Mouse (Mus musculus) heart, adult 9 months (tissue): Measurements from ENCODE around the gene Mvp.

Experiments used
- DNase-seq, 2 experiments: peaks; one replicate each; pipeline ENCODE4 v3.0.0; 2022; ENCODE audit warnings: low spot score in 2 of 2

The Mvp gene

GRCm38 (mm10) chr7:126949793-126950646 lies 64.4 kb downstream of the Mvp start, which contains the start of gene Sez6l2:
Gene Sez6l2, plus strand, starts transcription at chr7:126950563.
- peak; percentile 66 for DNase-seq

GRCm38 (mm10) chr7:126949403-126949792 lies 65.0 kb downstream of the Mvp start, which contains the start of gene Asphd1:
Gene Asphd1, minus strand, starts transcription at chr7:126949582.
- DNase-seq = no peak

GRCm38 (mm10) chr7:126948626-126949025 lies 65.8 kb downstream of the Mvp start:
- no peak for DNase-seq

- peak in 1 of 2 experiments; percentile 20 for DNase-seq
These were observed 67.9 kb downstream of the Mvp start for GRCm38 (mm10) chr7:126946530-126946929.

- DNase-seq = no peak
These were observed 72.6 kb downstream of the Mvp start for GRCm38 (mm10) chr7:126941801-126942200.

- DNase-seq = no peak
These were observed 73.2 kb downstream of the Mvp start for GRCm38 (mm10) chr7:126941171-126941570.
